In the genomic region with DNA sequence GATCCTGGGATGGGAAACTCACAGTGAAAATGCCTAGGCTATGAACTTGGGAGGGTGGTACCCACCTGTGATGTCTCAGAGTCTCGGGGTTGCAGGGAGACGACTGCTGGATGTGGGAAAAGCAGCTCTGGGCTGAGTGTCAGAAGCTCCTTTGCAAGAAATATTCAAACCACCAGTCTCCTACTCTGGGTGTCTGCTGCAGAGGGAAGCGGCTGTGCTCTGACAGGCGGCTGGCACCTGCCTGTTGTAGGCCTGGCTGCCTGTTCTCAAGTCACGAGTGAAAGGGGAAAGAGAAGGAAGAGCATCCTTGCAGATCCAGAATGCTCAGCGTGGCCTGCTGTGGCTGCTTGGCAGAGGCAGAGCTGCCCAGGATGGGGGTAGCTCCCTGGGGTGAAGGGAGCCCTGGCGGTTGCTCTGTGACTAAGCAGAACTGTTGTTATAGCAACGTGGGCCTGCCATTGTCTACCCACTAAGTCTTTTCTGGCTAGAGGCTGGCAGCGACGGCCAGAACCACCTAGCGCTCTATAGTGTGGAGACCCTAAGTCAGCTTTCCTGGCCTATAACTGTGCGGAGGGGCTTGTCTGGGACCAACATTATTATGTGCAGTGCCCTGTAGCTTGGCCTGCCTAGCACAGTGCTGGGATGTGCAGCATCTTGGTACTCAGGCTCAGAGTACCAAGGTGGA, we compare ENCODE assay signal across 8 mouse cellular contexts.
DNase-seq lines count a peak whose midpoint lies in the region; ATAC-seq and TF ChIP-seq lines count a peak whose summit lies in the region.
"Not testable (repeated sequence)": the region's sequence is repeated elsewhere in the genome, so short reads cannot be mapped to it uniquely, and the experiment has no call there.

No protein-coding gene starts in this region.

- not testable (repeated sequence) for H3K27ac ChIP-seq in embryonic facial prominence, embryonic 15.5 days (replicated peaks); forebrain, embryonic 14.5 days (ENCODE audit: low read depth, low read length); hindbrain, embryonic 13.5 days; midbrain, embryonic 13.5 days; neural tube, embryonic 15.5 days (replicated peaks)
- H3K27ac ChIP-seq in layer of hippocampus, adult 2 months, result peak overlapping the region; percentile 75

- DNase-seq in forebrain, embryonic 14.5 days (ENCODE audit: low spot score); layer of hippocampus, adult 2 months (ENCODE audit: low spot score in 2 of 2): not testable (repeated sequence)

- H3K9me3 ChIP-seq in embryonic facial prominence, embryonic 15.5 days (replicated peaks); forebrain, embryonic 14.5 days (replicated peaks; ENCODE audit: control insufficient read depth, low read length); hindbrain, embryonic 13.5 days; midbrain, embryonic 13.5 days; neural tube, embryonic 15.5 days (replicated peaks): not testable (repeated sequence)

- H3K27me3 ChIP-seq in embryonic facial prominence, embryonic 15.5 days; forebrain, embryonic 14.5 days (replicated peaks; ENCODE audit: control insufficient read depth, insufficient read depth, low read length); hindbrain, embryonic 13.5 days; midbrain, embryonic 13.5 days; neural tube, embryonic 15.5 days (replicated peaks): not testable (repeated sequence)

- not testable (repeated sequence) for H3K4me1 ChIP-seq in embryonic facial prominence, embryonic 15.5 days; forebrain, embryonic 14.5 days (ENCODE audit: control insufficient read depth, insufficient read depth, low read length); hindbrain, embryonic 13.5 days (replicated peaks); midbrain, embryonic 13.5 days (replicated peaks); neural tube, embryonic 15.5 days

- peak; percentile 65; the same call in 1 of the 2 replicates for ATAC-seq in embryonic facial prominence, embryonic 15.5 days (ENCODE audit: insufficient number of reproducible peaks, low FRiP score, low TSS enrichment, low read depth)
- ATAC-seq in forebrain, embryonic 14.5 days, result peak; percentile 86
- peak; percentile 68 for ATAC-seq in granulocyte monocyte progenitor cell, adult 5-6 weeks (replicated peaks; ENCODE audit: poor library complexity, severe bottlenecking)
- ATAC-seq in hindbrain, embryonic 13.5 days (ENCODE audit: low FRiP score), result peak; percentile 84
- ATAC-seq in midbrain, embryonic 13.5 days, result peak; percentile 89
- 0 out of 2 replicates have a peak, but pooled peaks have one; percentile 14 for ATAC-seq in monocyte, adult 5-6 weeks (replicated peaks; ENCODE audit: insufficient number of reproducible peaks, low FRiP score, low TSS enrichment, poor library complexity, severe bottlenecking)
- ATAC-seq in neural tube, embryonic 15.5 days (ENCODE audit: low FRiP score), result peak; percentile 83

- not testable (repeated sequence) for TF ChIP-seq CTCF in layer of hippocampus, adult 2 months (conservative IDR thresholded peaks at IDR 0.05)

- H3K4me2 ChIP-seq in embryonic facial prominence, embryonic 15.5 days (replicated peaks); forebrain, embryonic 14.5 days (ENCODE audit: low read length); hindbrain, embryonic 13.5 days; midbrain, embryonic 13.5 days (replicated peaks); neural tube, embryonic 15.5 days: not testable (repeated sequence)

- H3K4me3 ChIP-seq in embryonic facial prominence, embryonic 15.5 days (replicated peaks); forebrain, embryonic 14.5 days (ENCODE audit: low read depth, low read length); hindbrain, embryonic 13.5 days; layer of hippocampus, adult 2 months; midbrain, embryonic 13.5 days (replicated peaks); neural tube, embryonic 15.5 days (replicated peaks): not testable (repeated sequence)

- not testable (repeated sequence) for H3K36me3 ChIP-seq in embryonic facial prominence, embryonic 15.5 days; forebrain, embryonic 14.5 days (ENCODE audit: control insufficient read depth, insufficient read depth, low read length); hindbrain, embryonic 13.5 days; midbrain, embryonic 13.5 days; neural tube, embryonic 15.5 days

- no CpG with 5 or more reads among the region's 12 CpGs for WGBS in embryonic facial prominence, embryonic 15.5 days
- no CpG with 5 or more reads among the region's 12 CpGs for WGBS in forebrain, embryonic 14.5 days
- no CpG with 5 or more reads among the region's 12 CpGs for WGBS in hindbrain, embryonic 13.5 days
- no CpG with 5 or more reads among the region's 12 CpGs for WGBS in midbrain, embryonic 13.5 days
- no CpG with 5 or more reads among the region's 12 CpGs for WGBS in neural tube, embryonic 15.5 days

- H3K9ac ChIP-seq in embryonic facial prominence, embryonic 15.5 days; forebrain, embryonic 14.5 days (ENCODE audit: low read length); hindbrain, embryonic 13.5 days; midbrain, embryonic 13.5 days (replicated peaks); neural tube, embryonic 15.5 days (replicated peaks): not testable (repeated sequence)

Comparison
In these comparisons a context has a peak if more than half of its experiments do, and no peak if none do; other contexts are left out.
1. ATAC-seq: peak in every context shown above with its lines; median percentile 89 in midbrain, embryonic 13.5 days; 86 in forebrain, embryonic 14.5 days; 84 in hindbrain, embryonic 13.5 days; 83 in neural tube, embryonic 15.5 days; 68 in granulocyte monocyte progenitor cell, adult 5-6 weeks; 65 in embryonic facial prominence, embryonic 15.5 days; 14 in monocyte, adult 5-6 weeks.